Mouse (Mus musculus) induced T-regulatory cell, adult 2 months (primary cell): ENCODE data around the gene Slc16a11.

ENCODE experiments used
- DNase-seq: peaks from one replicate; pipeline ENCODE4 v3.0.0-alpha.2; 2012; ENCODE audit warnings: low read depth

Gene Slc16a11

DNA sequence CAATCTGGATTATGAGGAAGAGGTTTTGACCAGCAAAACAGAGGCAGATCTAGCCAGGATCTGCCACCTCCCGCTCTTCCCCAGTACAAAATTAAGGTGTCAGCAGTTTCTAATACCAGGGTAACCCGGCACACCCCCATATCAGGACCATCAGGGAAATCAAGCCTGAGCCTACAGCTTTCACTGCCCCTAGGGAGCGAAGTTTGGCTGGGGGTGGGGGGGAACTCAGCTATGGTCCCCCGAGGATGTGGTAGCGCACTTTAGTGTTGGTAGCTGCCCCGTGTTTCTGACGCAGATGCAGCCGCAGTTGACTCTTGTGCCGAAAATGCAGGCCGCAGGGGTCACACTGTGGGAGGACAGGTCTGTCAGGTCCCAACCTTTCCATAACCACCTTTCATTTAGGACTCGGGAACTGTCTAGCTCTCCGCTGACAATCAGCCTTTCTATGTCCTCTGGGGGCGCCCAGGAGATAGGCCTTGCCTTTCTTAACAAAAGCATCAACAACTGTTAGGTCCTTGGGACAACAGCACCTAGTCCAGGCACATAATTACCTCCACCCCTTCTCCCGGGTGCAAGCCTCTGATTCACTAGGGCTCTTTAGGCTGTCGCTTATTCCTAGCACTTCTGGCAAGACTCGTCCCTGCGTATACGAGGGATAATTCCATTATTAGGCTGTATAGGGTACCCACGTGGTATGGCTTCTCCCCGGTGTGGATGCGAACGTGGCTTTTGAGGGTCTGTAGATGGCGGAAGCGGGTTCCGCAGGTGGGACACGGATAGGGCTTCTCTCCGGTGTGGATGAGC, 13.4 kb downstream of the Slc16a11 start:
- no peak for DNase-seq

DNA sequence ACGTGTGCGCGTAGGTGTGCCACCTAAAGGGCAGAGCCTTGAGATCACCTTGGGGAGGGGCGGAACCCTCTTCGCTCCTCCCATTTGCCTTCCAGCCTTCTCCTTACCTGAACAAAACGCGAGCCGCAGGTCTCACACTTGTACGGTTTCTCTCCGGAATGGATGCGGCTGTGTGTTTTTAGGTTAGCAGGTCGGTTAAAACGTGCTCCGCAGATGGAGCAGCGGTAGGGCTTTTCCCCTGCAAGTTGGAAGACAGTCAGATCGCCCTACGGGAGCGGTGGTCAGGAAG, 14.0 kb downstream of the Slc16a11 start:
- no peak for DNase-seq

GRCm38 (mm10) chr11:70227126-70227525, 14.6 kb downstream of the Slc16a11 start:
- no peak for DNase-seq

GRCm38 (mm10) chr11:70227661-70228245, 15.2 kb downstream of the Slc16a11 start:
- DNase-seq: no peak

GRCm38 (mm10) chr11:70228828-70229227, 16.3 kb downstream of the Slc16a11 start:
- DNase-seq: peak; percentile 93

DNA sequence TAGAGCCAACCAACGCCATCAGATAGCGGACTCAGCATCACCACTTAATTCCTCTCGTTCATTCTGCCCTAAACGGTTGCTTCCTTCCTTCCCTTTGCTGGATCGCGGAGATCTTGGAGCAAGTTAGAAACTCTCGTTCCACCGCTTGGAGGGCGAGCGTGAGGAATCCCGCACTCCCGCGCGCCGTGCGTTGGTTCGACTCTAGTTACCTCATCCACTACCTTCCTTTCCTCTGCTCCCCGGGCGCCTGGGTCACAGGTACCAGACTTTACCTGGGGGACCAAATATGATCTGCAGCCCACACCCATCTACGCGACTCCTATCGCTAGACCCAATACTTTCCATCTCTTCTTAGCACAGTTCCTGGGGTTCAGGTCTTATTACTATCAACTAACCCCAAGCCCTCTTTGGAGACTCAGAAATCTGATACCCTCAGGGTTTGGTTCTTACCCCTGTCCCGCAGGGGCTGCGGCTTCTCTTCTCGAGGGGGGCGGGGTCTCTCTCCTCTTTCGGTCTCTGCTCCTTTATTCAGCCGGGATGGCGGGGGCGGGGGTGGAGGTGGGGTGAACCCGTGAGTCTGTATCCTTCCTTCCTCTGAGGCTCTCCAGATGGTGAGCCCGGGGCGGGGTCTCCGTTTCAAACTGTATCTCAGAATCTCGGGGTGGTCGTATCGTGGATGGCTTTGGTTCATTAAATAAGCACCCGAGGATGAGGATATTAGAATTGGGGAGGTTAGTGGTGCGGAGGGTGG, 16.9 kb downstream of the Slc16a11 start, which contains the start of gene Bcl6b:
Gene Bcl6b (minus strand): TSS at position 539 of the 751 bp plus-strand sequence.
- peak; percentile 64 for DNase-seq

DNA sequence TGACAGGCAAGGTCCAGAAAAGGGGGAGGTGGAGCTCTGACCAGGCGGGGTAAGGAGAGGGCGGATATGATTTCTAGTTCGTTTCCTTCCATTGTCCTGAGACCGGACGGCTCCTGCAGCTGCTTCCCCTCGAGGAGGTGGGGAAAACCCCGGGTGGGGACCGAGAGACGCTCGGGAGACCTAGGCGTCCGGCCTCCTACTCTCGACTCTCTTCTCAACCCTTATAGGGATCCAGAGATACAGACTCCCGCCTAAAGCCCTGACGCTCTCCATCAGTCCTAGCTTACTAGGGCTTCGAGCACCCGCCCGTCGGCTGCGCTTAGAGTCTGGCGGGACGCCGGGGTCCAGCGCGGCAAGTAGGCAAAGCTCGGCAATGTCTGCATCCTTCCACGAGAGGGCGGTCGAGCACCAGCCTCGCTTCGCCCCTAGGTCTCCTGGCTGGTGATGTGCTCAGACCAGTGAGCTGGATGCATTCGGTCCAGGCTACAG, 17.7 kb downstream of the Slc16a11 start:
- peak; percentile 92 for DNase-seq

DNA sequence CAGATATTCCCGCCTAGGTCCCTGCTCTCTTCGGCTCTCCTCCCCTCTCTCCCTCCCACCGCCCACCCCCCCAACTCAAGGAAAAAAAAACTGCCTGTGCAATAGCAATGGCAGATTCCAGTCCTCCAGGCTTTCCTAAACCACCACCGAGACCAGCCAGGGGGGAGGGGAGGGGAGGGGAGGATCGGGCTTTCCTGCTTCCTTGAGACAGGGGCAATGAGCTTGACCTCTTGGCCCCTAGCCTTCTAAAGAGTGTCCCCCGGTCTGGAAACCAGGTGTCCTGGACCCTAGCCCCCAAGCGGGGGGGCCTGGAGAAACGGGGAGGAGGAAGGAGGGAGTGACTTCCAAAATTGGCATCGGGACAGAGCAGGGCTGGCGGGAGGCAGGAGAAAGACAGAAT, 20.0 kb downstream of the Slc16a11 start:
- DNase-seq: no peak

DNA sequence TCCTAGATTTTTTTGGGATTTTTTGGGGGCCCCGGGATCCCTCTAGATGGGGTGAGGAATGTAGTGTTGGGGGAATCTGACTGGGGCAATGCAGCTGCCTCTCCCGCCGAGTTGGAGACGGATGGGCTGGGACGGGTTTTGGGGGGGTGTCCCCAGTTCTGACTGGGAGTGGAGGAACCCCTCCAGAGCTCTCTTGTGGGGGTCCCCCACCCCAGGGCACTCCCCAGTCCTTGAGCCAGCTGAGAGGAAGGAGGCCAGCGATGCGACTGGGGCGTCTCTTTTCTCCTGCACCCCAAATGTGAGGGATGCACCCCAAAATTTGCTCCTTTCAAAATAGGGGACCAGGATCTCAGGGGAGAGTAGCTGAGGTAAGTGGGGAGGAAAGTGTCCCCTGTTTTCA, 20.5 kb downstream of the Slc16a11 start:
- DNase-seq: no peak

DNA sequence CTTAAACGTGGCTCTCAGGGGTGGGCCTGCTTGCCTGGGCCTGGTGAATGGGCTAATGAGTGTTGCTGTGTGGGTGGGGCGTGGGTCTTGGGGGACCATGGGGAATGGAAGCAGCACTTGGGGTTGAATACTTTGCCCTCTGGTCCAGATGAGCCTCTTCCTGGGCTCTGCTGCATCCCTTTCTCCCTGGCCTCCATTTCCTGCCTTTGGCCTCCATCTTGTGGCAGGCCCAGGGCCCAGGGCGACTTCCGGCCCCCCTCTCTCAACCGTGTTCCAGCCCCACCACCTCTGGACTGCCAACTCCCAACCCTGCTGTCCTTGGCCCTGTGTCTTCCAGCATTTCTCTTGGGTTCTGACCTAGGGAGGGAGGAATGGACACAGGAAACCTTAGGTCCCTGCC, 21.5 kb downstream of the Slc16a11 start:
- DNase-seq: no peak

DNA sequence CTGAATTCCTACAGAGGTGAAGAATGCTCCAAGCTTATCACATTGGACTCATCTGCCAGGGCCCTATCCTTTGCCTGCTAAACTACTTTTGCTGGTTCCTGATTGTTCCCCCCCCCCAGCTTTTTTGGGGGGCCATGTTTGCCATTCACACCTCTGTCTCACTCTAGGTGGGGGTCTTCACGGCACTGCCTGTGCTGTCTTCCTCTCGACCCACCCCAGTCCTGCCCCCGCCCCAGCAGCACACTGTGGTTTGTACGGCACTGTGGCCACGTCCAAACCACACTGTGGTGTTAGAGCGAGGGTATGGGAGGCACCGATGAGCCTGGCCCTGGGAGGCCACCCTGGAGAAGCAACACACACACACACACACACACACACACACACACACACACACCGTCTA, 21.9 kb downstream of the Slc16a11 start:
- DNase-seq: no peak

DNA sequence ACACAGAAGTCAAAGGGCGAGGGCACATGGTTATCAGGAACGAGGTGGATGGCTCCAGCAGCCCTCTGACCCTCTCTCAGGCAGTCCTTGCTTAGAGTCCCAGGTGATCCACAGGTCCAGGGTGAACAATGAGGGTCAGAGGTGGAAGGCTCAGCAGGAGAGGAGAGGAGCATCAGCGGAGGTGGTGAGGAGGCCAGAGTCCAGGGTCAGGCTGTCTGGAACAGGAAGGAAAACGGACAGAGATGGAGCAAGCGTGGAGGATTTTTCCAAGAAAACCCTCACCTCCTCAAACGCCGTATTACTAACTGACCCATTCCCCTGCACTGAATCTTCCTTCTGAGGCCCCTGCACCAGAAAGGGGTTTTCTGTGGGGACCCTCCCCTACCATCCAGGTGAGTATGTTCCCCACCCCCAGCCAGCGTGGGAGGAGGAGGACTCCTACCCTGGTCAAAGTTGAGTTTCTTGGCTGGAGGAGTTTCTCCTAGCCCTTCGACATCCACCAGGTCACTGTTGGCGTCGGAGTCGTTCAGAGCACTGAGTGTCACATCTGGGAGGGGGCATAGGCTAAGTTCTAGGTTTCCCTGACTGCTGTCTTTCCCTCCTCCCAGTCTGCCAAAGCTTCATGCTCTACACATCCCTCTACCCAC, 22.8 kb downstream of the Slc16a11 start:
- no peak for DNase-seq

GRCm38 (mm10) chr11:70236717-70237116, 24.2 kb downstream of the Slc16a11 start:
- DNase-seq: no peak

GRCm38 (mm10) chr11:70237457-70238167, 25.1 kb downstream of the Slc16a11 start, which contains the start of gene 0610010K14Rik:
0610010K14Rik (minus strand) TSS chr11:70237914.
- peak; percentile 97 for DNase-seq

DNA sequence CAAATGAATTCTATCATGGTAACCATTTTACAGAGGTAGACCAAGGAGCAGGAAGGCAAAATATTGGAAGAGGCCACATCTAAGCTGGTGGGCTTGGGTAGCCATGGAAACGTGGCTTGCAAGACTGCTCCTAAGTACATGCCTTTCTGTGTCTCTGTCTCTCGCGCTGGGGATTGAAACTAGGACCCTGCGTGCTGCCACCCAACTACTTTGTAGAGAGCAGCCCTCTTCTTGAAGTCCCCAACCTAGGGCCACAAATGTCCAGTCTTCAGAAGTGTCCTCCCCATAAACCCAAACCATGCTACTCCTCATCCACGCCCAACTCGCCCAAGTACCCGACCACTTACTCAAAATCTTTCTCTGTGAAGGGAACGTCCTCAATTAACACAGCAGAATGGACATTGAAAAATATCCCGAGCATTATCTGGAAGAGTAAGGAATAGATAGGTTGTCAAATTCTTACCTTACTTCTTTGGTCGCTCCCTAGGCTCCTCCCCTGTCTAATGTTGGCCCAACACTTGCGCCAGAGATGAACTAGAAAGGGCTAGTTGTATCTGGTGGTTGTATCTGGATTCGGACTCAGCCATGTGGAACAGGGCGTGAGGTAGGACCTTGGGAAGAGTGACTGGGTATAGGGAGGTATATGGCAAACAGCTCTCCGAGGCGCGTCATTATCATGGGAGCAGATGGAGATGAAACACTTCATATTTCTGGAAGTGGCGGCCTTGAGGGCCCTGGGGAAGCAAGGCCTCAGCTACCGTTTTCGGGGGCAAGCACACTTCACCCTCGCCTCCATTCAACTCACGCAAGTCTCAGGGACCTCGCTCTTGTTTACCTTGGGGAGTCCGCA, 26.3 kb downstream of the Slc16a11 start:
- no peak for DNase-seq

- peak; percentile 93 for DNase-seq
Measured at GRCm38 (mm10) chr11:70239541-70240279, 27.2 kb downstream of the Slc16a11 start, which contains the start of the genes Gm21988 and Rnasek. Gm21988 (minus strand) TSS chr11:70239830. Rnasek (minus strand) TSS chr11:70239842.

DNA sequence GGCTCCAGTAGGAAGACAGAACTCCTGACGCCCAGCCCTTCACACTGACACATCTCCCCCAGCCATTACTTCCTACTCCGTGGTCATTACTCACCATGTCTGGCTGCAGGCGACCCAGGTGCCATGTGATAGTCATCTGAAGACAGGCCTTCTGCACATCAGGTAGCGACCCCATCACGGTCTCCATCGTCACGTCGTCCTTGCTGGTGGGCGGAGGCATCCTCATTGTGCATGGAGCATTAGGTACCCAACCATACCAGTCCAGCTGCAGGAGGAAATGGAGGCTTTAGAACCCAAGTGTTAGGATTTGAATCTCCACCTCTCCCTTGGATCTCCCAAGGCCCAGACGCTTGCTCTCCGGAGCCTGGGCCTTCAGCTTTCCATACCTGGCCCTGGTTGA, 30.0 kb downstream of the Slc16a11 start:
- peak; percentile 3 for DNase-seq

GRCm38 (mm10) chr11:70247136-70247845, 34.7 kb downstream of the Slc16a11 start:
- DNase-seq: peak; percentile 89

DNA sequence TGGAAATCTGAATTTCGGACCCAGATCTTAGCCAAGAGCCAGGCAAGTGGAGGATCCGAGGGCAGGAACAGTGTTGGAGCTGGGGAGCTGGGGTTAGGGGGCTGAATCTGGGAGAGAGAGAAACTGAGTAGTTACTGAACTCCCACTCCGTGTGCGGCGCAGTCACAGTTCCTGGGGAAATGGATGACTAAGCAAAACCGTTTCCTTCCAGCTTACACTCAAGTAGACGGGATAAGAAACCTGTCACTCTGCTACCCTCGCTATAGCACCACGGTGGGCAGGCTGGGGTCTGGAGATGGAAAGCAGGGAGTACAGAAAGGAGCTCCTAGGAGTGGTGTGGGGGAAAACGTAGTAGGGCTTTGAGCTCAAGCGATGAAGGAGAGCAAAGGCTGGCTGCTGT, 37.6 kb downstream of the Slc16a11 start:
- no peak for DNase-seq
